Mouse (Mus musculus): ENCODE results near the gene Gm21293. TPM values are rescaled to one million over a fixed set of nuclear protein-coding genes. Genes with fewer than 3 reads are reported as not detected.

The Gm21293 gene
- polyA plus RNA-seq (2017; shearing (Covaris generic)) = not detected

GRCm38 (mm10) chr10:104142687-104143086, at the start of gene Gm21293:
TSS of gene Gm21293 (plus strand) at chr10:104142987.

GRCm38 (mm10) chr10:104151197-104151596, 8.4 kb downstream of the Gm21293 start, which contains the start of gene Gm6763:
TSS of gene Gm6763 (plus strand) at chr10:104151497.

GRCm38 (mm10) chr10:104159706-104160105, 16.9 kb downstream of the Gm21293 start, which contains the start of gene Gm8764:
TSS of gene Gm8764 (plus strand) at chr10:104160006.

GRCm38 (mm10) chr10:104168215-104168614, 25.4 kb downstream of the Gm21293 start, which contains the start of gene Gm21304:
TSS of gene Gm21304 (plus strand) at chr10:104168515.

GRCm38 (mm10) chr10:104176724-104177123, 33.9 kb downstream of the Gm21293 start, which contains the start of gene Gm21312:
TSS of gene Gm21312 (plus strand) at chr10:104177024.

GRCm38 (mm10) chr10:104185233-104185632, 42.4 kb downstream of the Gm21293 start, which contains the start of gene Gm20765:
TSS of gene Gm20765 (plus strand) at chr10:104185533.

GRCm38 (mm10) chr10:104193742-104194141, 51.0 kb downstream of the Gm21293 start, which contains the start of gene Gm4340:
TSS of gene Gm4340 (plus strand) at chr10:104194042.

Other genes with a start within 250 kb of the Gm21293 start
- not detected for gene Gm6763, start 8.5 kb downstream of the Gm21293 start, polyA plus RNA-seq (2017; shearing (Covaris generic))
- gene Gm8764, start 17.0 kb downstream of the Gm21293 start, polyA plus RNA-seq (2017; shearing (Covaris generic)) = not detected
- not detected for gene Gm21304, start 25.5 kb downstream of the Gm21293 start, polyA plus RNA-seq (2017; shearing (Covaris generic))
- gene Gm21312, start 34.0 kb downstream of the Gm21293 start, polyA plus RNA-seq (2017; shearing (Covaris generic)) = not detected
- gene Gm20765, start 42.5 kb downstream of the Gm21293 start, polyA plus RNA-seq (2017; shearing (Covaris generic)) = not detected
- gene Gm4340, start 51.1 kb downstream of the Gm21293 start, polyA plus RNA-seq (2017; shearing (Covaris generic)) = not detected

Measured in CD4-positive, CD25-positive, alpha-beta regulatory T cell, adult 9 weeks (primary cell).